Mouse (Mus musculus) lung, embryonic 16.5 days (tissue): Measurements from ENCODE around the gene Notch3. TPM values are rescaled to one million over a fixed set of nuclear protein-coding genes. Genes with fewer than 3 reads are reported as not detected.

Experiments used
- ATAC-seq: fragments of 200-750 bp; cut with Nextera tagmentation; 2 replicates; pipeline ENCODE4 v1.8.0; 2017; ENCODE audit warnings: low read depth, mild to moderate bottlenecking, moderate library complexity
- H3K27ac ChIP-seq: fragments of 300-500 bp; sonication (generic); 2 replicates; pipeline ENCODE4 v1.5.1; 2014; ENCODE audit warnings: mild to moderate bottlenecking, control low read depth, low read length
- H3K27me3 ChIP-seq: fragments of 300-500 bp; sonication (generic); 2 replicates; pipeline ENCODE4 v1.6.1; 2014; ENCODE audit warnings: low read depth, low read length, mixed read lengths; ENCODE audit not compliant: control insufficient read depth, insufficient read depth
- H3K36me3 ChIP-seq: fragments of 300-500 bp; sonication (generic); 2 replicates; pipeline ENCODE4 v1.6.1; 2014; ENCODE audit warnings: low read length; ENCODE audit not compliant: control insufficient read depth, insufficient read depth
- H3K4me1 ChIP-seq: fragments of 300-500 bp; sonication (generic); replicated peaks from 2 replicates; pipeline ENCODE4 v1.6.1; 2014; ENCODE audit warnings: low read length, mixed read lengths; ENCODE audit not compliant: control insufficient read depth, insufficient read depth
- H3K4me2 ChIP-seq: fragments of 300-500 bp; sonication (generic); 2 replicates; pipeline ENCODE4 v1.6.1; 2014; ENCODE audit warnings: low read depth, low read length, control low read depth
- H3K4me3 ChIP-seq: fragments of 300-500 bp; sonication (generic); 2 replicates; pipeline ENCODE4 v1.5.1; 2014; ENCODE audit warnings: mild to moderate bottlenecking, low read length, control low read depth
- H3K9ac ChIP-seq: fragments of 300-500 bp; sonication (generic); 2 replicates; pipeline ENCODE4 v1.6.1; 2014; ENCODE audit warnings: low read length, control low read depth
- H3K9me3 ChIP-seq: fragments of 300-500 bp; sonication (generic); 2 replicates; pipeline ENCODE4 v1.6.1; 2016; ENCODE audit warnings: low read length; ENCODE audit not compliant: control insufficient read depth
- WGBS: fragments of 180-500 bp; shearing (Covaris S2); extraction: QIAGEN DNeasy Blood & Tissue Kit; methylation state at CpG from one replicate; pipeline ENCODE4 v1.1.7; 2014; 5-methylcytosine and 5-hydroxymethylcytosine counted together
- polyA plus RNA-seq: library from polyadenylated mRNA; unstranded; fragments of >200 nt; fragmentation: Nextera tagmentation; extraction: Ambion mirVana; gene quantifications from 2 replicates; pipeline ENCODE4 v1.2.1, GENCODE M21; 2015

Notch3 gene
- polyA plus RNA-seq, 1 experiment from 2014 or later: 17.3 TPM

DNA sequence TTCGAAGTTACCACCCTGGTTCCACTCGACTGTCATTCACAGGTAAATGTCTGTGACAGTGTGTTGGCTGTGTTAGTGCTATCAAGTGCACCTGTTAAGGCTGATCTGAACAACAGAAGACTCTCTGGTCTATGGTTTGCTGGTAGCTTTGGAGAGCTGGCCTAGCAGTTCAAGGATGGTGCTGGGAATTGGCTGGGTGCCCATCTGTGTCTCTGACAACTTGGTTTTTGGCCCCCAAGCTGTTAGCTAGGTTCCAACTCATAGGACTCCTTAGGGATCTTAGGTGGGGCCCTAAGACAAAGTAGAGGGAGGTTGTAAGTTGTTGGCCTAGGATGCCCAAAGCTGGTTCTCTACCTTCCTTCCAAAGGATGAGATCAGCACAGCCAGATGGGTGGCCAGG lies 33.1 kb upstream of the Notch3 start:
- no peaks in the 10 kb centered on the region for H3K4me1 ChIP-seq
- no peak overlapping the region for H3K4me2 ChIP-seq
- H3K9me3 ChIP-seq: no peaks in the 10 kb centered on the region
- H3K9ac ChIP-seq: no peak overlapping the region
- no peak overlapping the region for H3K4me3 ChIP-seq
- no peaks in the 10 kb centered on the region for H3K27me3 ChIP-seq
- ATAC-seq: no peak
- 88% methylated on average over 2 of the region's 2 CpGs for WGBS
- peaks cover 61% of the 10 kb centered on the region for H3K36me3 ChIP-seq
- no peak overlapping the region for H3K27ac ChIP-seq

DNA sequence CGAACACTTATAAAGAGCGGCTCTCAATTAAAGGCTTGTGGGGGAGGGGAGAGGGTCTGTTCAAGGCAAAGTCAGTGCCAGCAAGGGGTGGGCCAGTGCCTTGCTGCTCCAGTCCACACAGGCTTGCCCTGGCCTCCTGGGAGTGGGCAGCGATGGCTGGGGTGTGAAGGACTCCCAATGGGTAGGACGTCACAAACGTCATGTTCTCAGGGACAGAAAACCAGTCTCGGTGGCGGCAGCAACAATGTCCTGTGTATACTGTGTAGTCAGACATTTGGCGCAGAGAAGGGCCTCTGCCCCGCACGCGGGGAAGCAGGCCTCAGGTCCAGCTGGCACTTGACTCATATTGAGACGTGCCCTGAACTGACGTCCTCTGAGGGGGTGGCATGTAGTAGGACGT lies 30.5 kb upstream of the Notch3 start:
- Histone ChIP-seq H3K4me2 (no peak overlapping the region), H3K4me1 (no peaks in the 10 kb centered on the region), H3K27me3 (no peaks in the 10 kb centered on the region), H3K9me3 (no peaks in the 10 kb centered on the region), H3K36me3 (peaks cover 48% of the 10 kb centered on the region), H3K4me3 (no peak overlapping the region), H3K27ac (no peak overlapping the region), H3K9ac (no peak overlapping the region)
- ATAC-seq: no peak
- 83% methylated on average over 14 of the region's 14 CpGs for WGBS

DNA sequence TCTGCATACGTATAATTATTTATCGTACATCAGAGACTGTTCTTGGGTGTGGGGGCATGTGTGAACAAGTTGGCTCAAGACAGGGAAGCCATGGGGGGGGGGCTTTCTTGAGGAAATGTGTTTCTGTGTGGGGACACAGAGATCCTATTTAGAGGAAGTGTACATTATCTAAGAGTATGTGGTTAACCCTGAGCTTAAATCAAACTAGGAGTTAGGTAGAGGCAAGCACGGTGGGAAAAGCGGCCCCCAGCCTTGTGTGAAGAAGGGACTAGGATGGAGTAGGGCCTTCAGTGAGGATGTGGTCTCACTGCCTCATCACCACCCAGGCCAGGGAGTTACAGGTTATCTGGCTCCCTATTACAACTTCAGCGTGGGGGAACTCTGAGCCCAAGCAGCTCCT lies 29.1 kb upstream of the Notch3 start:
- ATAC-seq: no peak
- H3K9me3 ChIP-seq: no peaks in the 10 kb centered on the region
- H3K27ac ChIP-seq: no peak overlapping the region
- H3K36me3 ChIP-seq: peaks cover 41% of the 10 kb centered on the region
- WGBS: 85% methylated on average over 5 of the region's 5 CpGs
- no peak overlapping the region for H3K9ac ChIP-seq
- no peaks in the 10 kb centered on the region for H3K27me3 ChIP-seq
- no peak overlapping the region for H3K4me2 ChIP-seq
- H3K4me3 ChIP-seq: no peak overlapping the region
- H3K4me1 ChIP-seq: no peaks in the 10 kb centered on the region

DNA sequence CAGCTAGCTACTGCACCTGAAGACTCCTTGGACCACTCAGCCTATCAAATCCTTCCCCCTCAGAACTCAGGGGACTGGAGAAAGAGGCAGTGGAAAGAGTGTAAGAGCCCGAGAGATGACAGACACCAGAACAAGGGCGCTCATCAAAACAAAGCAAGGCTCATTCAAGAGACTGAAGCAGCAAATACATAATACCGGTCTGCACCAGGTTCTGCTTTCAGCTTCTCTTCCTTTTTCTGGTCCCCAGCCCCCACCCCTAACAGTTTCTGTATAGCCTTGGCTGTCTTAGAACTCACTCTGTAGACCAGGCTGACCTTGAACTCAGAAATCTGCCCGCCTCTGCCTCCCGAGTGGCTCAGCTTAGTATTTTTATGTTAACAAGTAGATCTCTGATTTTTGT lies 26.4 kb upstream of the Notch3 start:
- Histone ChIP-seq H3K27ac (no peak overlapping the region), H3K27me3 (peaks cover 12% of the 10 kb centered on the region; the same call in 1 of the 2 replicates), H3K4me3 (no peak overlapping the region), H3K36me3 (peaks cover 16% of the 10 kb centered on the region), H3K9ac (no peak overlapping the region), H3K4me1 (peaks cover 14% of the 10 kb centered on the region; the same call in 1 of the 2 replicates), H3K4me2 (no peak overlapping the region), H3K9me3 (no peaks in the 10 kb centered on the region)
- ATAC-seq: no peak
- 77% methylated on average over 5 of the region's 5 CpGs for WGBS

DNA sequence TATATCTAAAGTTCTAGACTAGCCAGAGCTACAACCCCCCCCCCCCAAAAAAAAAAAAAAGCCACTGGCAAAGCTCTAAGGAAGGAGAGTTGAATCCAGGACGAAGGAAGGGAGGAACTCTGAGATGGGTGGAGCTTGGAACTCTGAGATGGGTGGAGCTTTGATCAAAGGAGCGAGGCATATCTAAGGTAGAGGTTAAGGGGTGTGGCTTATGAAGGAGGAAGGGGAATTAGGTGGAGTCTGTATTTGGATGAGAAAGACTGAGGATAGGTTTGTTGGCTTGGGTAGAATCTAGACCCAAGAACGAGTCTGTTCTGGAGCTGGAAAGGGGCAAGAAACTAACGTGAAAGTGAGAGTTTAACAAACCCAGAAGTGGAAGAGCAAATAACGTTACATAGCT lies 23.2 kb upstream of the Notch3 start:
- H3K9ac ChIP-seq: no peak overlapping the region
- peak; percentile 51; the same call in 1 of the 2 replicates for ATAC-seq
- no peak overlapping the region for H3K4me3 ChIP-seq
- H3K9me3 ChIP-seq: no peaks in the 10 kb centered on the region
- no peaks in the 10 kb centered on the region for H3K36me3 ChIP-seq
- peaks cover 12% of the 10 kb centered on the region; the same call in 1 of the 2 replicates for H3K27me3 ChIP-seq
- WGBS: 6% methylated on average over 5 of the region's 5 CpGs
- H3K4me2 ChIP-seq: peak overlapping the region; percentile 71
- peaks cover 14% of the 10 kb centered on the region; the same call in 1 of the 2 replicates for H3K4me1 ChIP-seq
- H3K27ac ChIP-seq: no peak overlapping the region

DNA sequence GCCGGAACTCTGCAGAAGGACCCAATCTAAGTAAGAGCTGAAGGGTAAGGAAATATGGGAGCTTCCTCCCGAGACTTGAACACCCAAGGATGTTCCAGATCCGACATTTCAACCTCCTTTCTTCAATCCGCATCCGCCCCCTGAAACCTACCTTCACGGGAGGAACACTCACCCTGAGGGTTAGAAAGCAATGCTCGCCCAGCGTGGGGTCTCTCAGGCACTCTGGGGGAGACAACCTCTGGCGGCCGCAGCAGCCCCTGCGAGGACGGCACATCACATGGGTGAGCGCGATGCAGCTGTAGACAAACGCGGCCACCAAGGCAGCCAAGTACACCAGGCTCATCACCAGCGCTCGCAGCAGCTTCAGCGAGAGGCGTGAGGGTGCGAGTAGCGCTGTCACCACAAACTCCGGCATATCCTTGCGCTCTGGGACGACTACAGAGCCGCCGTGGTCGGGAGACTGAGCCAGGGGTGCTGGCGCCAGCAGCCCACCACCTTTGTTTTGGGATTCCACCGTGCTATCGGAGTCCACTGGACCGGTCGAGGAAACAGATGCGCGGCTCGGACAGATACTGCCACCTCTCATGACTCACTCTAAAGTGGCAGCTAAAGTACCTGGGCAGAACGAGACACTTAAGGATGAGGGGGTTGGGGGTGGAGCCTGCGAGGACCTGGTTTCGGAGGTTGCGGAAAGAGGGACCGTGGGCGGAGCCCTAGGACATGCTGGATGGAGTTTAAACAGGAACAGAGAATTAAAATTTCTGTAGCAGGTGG lies 22.4 kb upstream of the Notch3 start, which contains the start of gene Ephx3:
Gene Ephx3, minus strand, starts transcription at position 687 of the 774 bp plus-strand sequence.
- H3K4me1 ChIP-seq: peaks cover 14% of the 10 kb centered on the region; the same call in 1 of the 2 replicates
- H3K4me2 ChIP-seq: peak within 1 kb of the TSS; percentile 71
- WGBS: 7% methylated on average over 42 of the region's 42 CpGs
- H3K36me3 ChIP-seq: no peaks in the 10 kb centered on the region
- no peaks in the 10 kb centered on the region for H3K9me3 ChIP-seq
- peak within 1 kb of the TSS; percentile 45 for H3K9ac ChIP-seq
- peaks cover 12% of the 10 kb centered on the region; the same call in 1 of the 2 replicates for H3K27me3 ChIP-seq
- peak within 1 kb of the TSS; percentile 42 for H3K4me3 ChIP-seq
- peak; percentile 59 for ATAC-seq
- no peak within 1 kb of the TSS for H3K27ac ChIP-seq

DNA sequence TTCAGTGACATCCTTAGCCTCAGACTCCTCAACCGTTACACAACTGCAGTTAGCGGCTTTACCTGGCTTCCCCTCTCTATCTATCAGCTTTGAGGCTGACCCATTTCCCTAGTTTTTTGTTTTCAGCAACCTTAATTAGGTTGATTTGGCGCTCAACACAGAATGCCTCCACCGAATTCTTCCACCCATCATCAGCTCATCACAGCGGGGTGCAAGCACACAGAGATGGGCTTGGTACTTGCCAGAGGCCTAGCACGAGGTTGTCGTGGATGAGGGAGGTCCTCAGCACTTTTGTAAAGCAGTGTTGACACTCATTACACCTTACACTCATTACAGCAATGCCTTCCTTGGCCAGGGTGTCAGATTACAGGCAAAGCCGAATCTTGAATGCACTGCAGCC lies 16.4 kb upstream of the Notch3 start:
- peaks cover under 1% of the 10 kb centered on the region; the same call in 1 of the 2 replicates for H3K27me3 ChIP-seq
- ATAC-seq: no peak
- no peak overlapping the region for H3K4me3 ChIP-seq
- no peak overlapping the region for H3K27ac ChIP-seq
- 39% methylated on average over 8 of the region's 8 CpGs for WGBS
- H3K36me3 ChIP-seq: no peaks in the 10 kb centered on the region
- H3K4me2 ChIP-seq: no peak overlapping the region
- H3K9ac ChIP-seq: no peak overlapping the region
- no peaks in the 10 kb centered on the region; the same call in 1 of the 2 replicates for H3K4me1 ChIP-seq
- no peaks in the 10 kb centered on the region for H3K9me3 ChIP-seq

DNA sequence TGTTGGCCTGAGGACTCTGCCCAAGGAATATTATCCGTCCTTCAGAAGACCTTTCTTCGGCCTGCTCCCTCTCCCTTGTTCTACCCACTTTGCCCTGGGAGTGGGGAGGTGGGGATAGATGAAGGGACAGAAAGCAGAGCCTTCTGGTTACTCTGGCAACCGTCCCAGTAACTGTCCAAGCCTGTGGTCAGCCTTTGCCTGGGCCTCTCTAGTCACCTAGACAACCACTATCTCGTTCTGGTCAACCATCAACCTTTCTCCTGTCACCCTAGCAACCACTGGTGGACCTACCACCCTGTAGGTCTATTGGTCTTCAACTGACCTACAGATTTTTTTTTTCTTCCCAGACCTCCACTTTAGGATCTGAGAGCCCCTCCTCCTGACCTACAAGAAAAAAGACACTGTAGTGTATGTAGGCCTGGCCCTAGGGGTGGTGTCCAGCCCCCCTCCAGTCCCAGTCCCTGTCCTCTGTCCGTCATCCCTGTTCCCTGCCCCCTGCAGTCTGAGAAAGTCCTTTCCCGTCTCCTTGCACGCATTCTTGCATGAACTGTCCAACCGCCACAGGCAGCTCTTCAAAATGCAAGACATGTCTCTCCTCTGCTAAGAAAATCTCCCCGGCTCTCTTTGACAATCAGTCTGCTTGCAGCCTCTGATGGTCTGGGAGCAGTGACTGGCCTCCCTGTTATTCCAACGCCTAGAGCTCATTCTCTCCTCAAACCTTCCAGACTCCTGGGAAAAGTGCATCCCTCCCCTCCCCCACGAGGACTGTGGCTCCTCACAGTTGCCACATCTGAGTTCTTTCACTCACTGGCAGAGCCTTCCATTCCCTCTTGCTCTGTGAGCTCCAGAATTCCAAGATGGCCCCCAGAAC lies 13.2 kb upstream of the Notch3 start:
- Histone ChIP-seq H3K9me3 (no peaks in the 10 kb centered on the region), H3K4me3 (no peak overlapping the region), H3K27ac (0 out of 2 replicates have a peak overlapping the region, but pooled peaks have one; percentile 7), H3K27me3 (no peaks in the 10 kb centered on the region), H3K36me3 (no peaks in the 10 kb centered on the region), H3K4me1 (no peaks in the 10 kb centered on the region; the same call in 1 of the 2 replicates), H3K4me2 (no peak overlapping the region), H3K9ac (no peak overlapping the region)
- WGBS: 26% methylated on average over 11 of the region's 11 CpGs
- ATAC-seq: peak; percentile 47; the same call in 1 of the 2 replicates

DNA sequence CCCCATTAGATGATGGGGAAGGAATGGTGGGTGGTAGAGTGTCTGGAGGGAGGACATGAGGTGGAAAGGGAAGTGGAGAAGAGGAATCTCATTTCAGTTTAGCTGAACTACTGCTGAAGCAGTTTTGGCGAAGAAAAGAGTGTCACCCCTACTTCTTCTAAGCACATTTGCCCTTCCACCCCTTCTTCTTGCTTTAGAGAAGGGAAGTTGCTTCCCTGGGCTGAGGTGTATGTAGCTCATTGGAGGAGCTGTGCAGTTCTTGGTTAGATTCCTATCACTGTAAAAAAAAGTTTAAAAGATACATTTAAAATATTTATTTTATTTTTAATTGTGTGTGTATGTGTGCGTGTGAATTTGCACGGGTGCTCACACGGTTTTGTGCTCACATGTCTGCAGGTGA lies 10.3 kb upstream of the Notch3 start:
- Histone ChIP-seq H3K4me1 (no peaks in the 10 kb centered on the region; the same call in 1 of the 2 replicates), H3K9me3 (no peaks in the 10 kb centered on the region), H3K27ac (no peak overlapping the region), H3K9ac (no peak overlapping the region), H3K4me2 (no peak overlapping the region), H3K27me3 (no peaks in the 10 kb centered on the region), H3K36me3 (no peaks in the 10 kb centered on the region), H3K4me3 (no peak overlapping the region)
- no peak for ATAC-seq
- 78% methylated on average over 4 of the region's 4 CpGs for WGBS
